Mouse (Mus musculus) MEL (cell line): ENCODE measurements around the gene Afg1l.
A peak's percentile ranks its signal among the peaks of the same experiment; 100 is the strongest.

Experiments
- CHD1 ChIP-seq: IDR thresholded peaks from 2 replicates; pipeline ENCODE4 v1.6.1; 2012; ENCODE audit warnings: low read depth, mild to moderate bottlenecking, inconsistent platforms, low read length, improper control_type of control experiment
- CTCF ChIP-seq, 3 experiments: IDR thresholded peaks in 2 of 3; conservative IDR thresholded peaks in 1 of 3; 2 replicates each; pipeline ENCODE4 v1.5.1; 2011 to 2012; ENCODE audit warnings: low read length in 3 of 3, low read depth in 2 of 3, mild to moderate bottlenecking in 2 of 3, improper control_type of control experiment in 1 of 3, inconsistent platforms in 1 of 3, mixed read lengths in 1 of 3, moderate library complexity in 1 of 3; ENCODE audit not compliant: control insufficient read depth in 1 of 3, insufficient read depth in 1 of 3, poor library complexity in 1 of 3, severe bottlenecking in 1 of 3
- ETS1 ChIP-seq: IDR thresholded peaks from 2 replicates; pipeline ENCODE4 v1.6.1; 2012; ENCODE audit warnings: low read depth, mild to moderate bottlenecking, inconsistent platforms, low read length, improper control_type of control experiment, moderate library complexity
- GATA1 ChIP-seq: IDR thresholded peaks from 2 replicates; pipeline ENCODE4 v1.6.1; 2011; ENCODE audit warnings: low read depth, low read length, improper control_type of control experiment
- MXI1 ChIP-seq: IDR thresholded peaks from 2 replicates; pipeline ENCODE4 v1.6.1; 2011; ENCODE audit warnings: mild to moderate bottlenecking, low read depth, low read length, improper control_type of control experiment
- MYC ChIP-seq: IDR thresholded peaks from 2 replicates; pipeline ENCODE4 v1.6.1; 2011; ENCODE audit warnings: low read depth, mild to moderate bottlenecking, low read length, improper control_type of control experiment, moderate library complexity
- POLR2A ChIP-seq, 2 experiments: IDR thresholded peaks; 2 replicates each; pipeline ENCODE4 v1.6.1; 2011 to 2012; ENCODE audit warnings: low read length in 2 of 2, mild to moderate bottlenecking in 2 of 2, control low read depth in 1 of 2, improper control_type of control experiment in 1 of 2, low read depth in 1 of 2, moderate library complexity in 1 of 2; ENCODE audit not compliant: control insufficient read depth in 1 of 2, insufficient read depth in 1 of 2, poor library complexity in 1 of 2
- POLR2AphosphoS2 ChIP-seq: IDR thresholded peaks from 2 replicates; pipeline ENCODE4 v1.6.1; 2011; ENCODE audit warnings: low read length, improper control_type of control experiment
- SIN3A ChIP-seq: IDR thresholded peaks from 2 replicates; pipeline ENCODE4 v1.6.1; 2012; ENCODE audit warnings: low read length, improper control_type of control experiment, inconsistent platforms
- SMC3 ChIP-seq: IDR thresholded peaks from 2 replicates; pipeline ENCODE4 v1.6.1; 2011; ENCODE audit warnings: low read depth, low read length, improper control_type of control experiment
- USF2 ChIP-seq, 2 experiments: IDR thresholded peaks; 2 replicates each; pipeline ENCODE4 v1.6.1; 2011 to 2012; ENCODE audit warnings: improper control_type of control experiment in 2 of 2, low read length in 2 of 2, borderline replicate concordance in 1 of 2, inconsistent platforms in 1 of 2, low read depth in 1 of 2, mild to moderate bottlenecking in 1 of 2; ENCODE audit not compliant: insufficient read depth in 1 of 2
- ZC3H11A ChIP-seq: IDR thresholded peaks from 2 replicates; pipeline ENCODE4 v1.6.1; 2012; ENCODE audit warnings: low read depth, mild to moderate bottlenecking, inconsistent platforms, low read length, improper control_type of control experiment
- ZKSCAN1 ChIP-seq: IDR thresholded peaks from 2 replicates; pipeline ENCODE4 v1.6.1; 2012; ENCODE audit warnings: low read depth, mild to moderate bottlenecking, inconsistent platforms, low read length, improper control_type of control experiment, moderate library complexity
- ZMIZ1 ChIP-seq: IDR thresholded peaks from 2 replicates; pipeline ENCODE4 v1.6.1; 2012; ENCODE audit warnings: low read depth, mild to moderate bottlenecking, inconsistent platforms, low read length, improper control_type of control experiment, moderate library complexity

GRCm38 (mm10) chr10:42454690-42455089, 23.7 kb downstream of the Afg1l start:
- no peak for TF ChIP-seq MXI1
- TF ChIP-seq CTCF (IDR thresholded peaks at IDR 0.05 in 2 of 3, conservative IDR thresholded peaks at IDR 0.05 in 1 of 3; ENCODE audit: control insufficient read depth in 1 of 3, insufficient read depth in 1 of 3, low read depth in 2 of 3, low read length in 3 of 3, poor library complexity in 1 of 3, severe bottlenecking in 1 of 3) = peak; percentile 11 to 33 (median 28); a peak in 3 of 6 replicates
- TF ChIP-seq CHD1 = no peak
- TF ChIP-seq ZMIZ1 = no peak
- TF ChIP-seq POLR2A (IDR thresholded peaks at IDR 0.05; ENCODE audit: control insufficient read depth in 1 of 2, insufficient read depth in 1 of 2, low read depth in 1 of 2, low read length in 2 of 2, poor library complexity in 1 of 2) = no peak
- no peak for TF ChIP-seq ZKSCAN1
- TF ChIP-seq GATA1 = no peak
- TF ChIP-seq SIN3A = no peak
- TF ChIP-seq MYC = no peak
- TF ChIP-seq POLR2AphosphoS2 = no peak
- no peak for TF ChIP-seq ZC3H11A
- no peak for TF ChIP-seq USF2 (IDR thresholded peaks at IDR 0.05; ENCODE audit: borderline replicate concordance in 1 of 2, insufficient read depth in 1 of 2, low read depth in 1 of 2, low read length in 2 of 2)
- no peak for TF ChIP-seq ETS1
- TF ChIP-seq SMC3 = peak; percentile 22; the same call in 1 of the 2 replicates
